Mouse (Mus musculus): ENCODE data around the gene Spaca3. TPM values are rescaled to one million over a fixed set of nuclear protein-coding genes. Genes with fewer than 3 reads are reported as not detected.
A peak's percentile ranks its signal among the peaks of the same experiment; 100 is the strongest.

Gene Spaca3
- not detected in 2 replicates for polyA plus RNA-seq (2015; fragmentation: Nextera tagmentation; extraction: Ambion mirVana)

GRCm38 (mm10) chr11:80858065-80858464 is at the start of gene Spaca3:
Gene Spaca3 (plus strand): TSS chr11:80858365.
- H3K4me3 ChIP-seq (ENCODE audit: low read length) = no peak within 1 kb of the TSS
- no peaks in the 10 kb centered on the region for H3K4me1 ChIP-seq (ENCODE audit: control insufficient read depth, insufficient read depth, low read depth, low read length)
- WGBS = 67% methylated on average over 10 of the region's 10 CpGs
- no peak within 1 kb of the TSS for H3K9ac ChIP-seq (ENCODE audit: low read depth, low read length)
- no peak within 1 kb of the TSS for H3K4me2 ChIP-seq (ENCODE audit: low read length)
- no peak within 1 kb of the TSS for H3K27ac ChIP-seq (ENCODE audit: low read depth, low read length)
- ATAC-seq = no peak
- no peaks in the 10 kb centered on the region for H3K36me3 ChIP-seq (ENCODE audit: control insufficient read depth, insufficient read depth, low read length)
- no peaks in the 10 kb centered on the region for H3K9me3 ChIP-seq (ENCODE audit: control insufficient read depth, low read length)
- H3K27me3 ChIP-seq (replicated peaks; ENCODE audit: control insufficient read depth, insufficient read depth, low read length) = no peaks in the 10 kb centered on the region

- H3K36me3 ChIP-seq (ENCODE audit: control insufficient read depth, insufficient read depth, low read length) = no peaks in the 10 kb centered on the region
- no peaks in the 10 kb centered on the region for H3K9me3 ChIP-seq (ENCODE audit: control insufficient read depth, low read length)
- H3K4me3 ChIP-seq (ENCODE audit: low read length) = no peak overlapping the region
- H3K9ac ChIP-seq (ENCODE audit: low read depth, low read length) = no peak overlapping the region
- WGBS = 71% methylated on average over 6 of the region's 6 CpGs
- no peaks in the 10 kb centered on the region for H3K27me3 ChIP-seq (replicated peaks; ENCODE audit: control insufficient read depth, insufficient read depth, low read length)
- no peak overlapping the region for H3K4me2 ChIP-seq (ENCODE audit: low read length)
- H3K4me1 ChIP-seq (ENCODE audit: control insufficient read depth, insufficient read depth, low read depth, low read length) = peaks cover 10% of the 10 kb centered on the region
- no peak for ATAC-seq
- H3K27ac ChIP-seq (ENCODE audit: low read depth, low read length) = no peak overlapping the region
These were observed 49.6 kb upstream of the Spaca3 start for GRCm38 (mm10) chr11:80808551-80809070.

GRCm38 (mm10) chr11:80809666-80809992 is 48.5 kb upstream of the Spaca3 start:
- no peaks in the 10 kb centered on the region for H3K27me3 ChIP-seq (replicated peaks; ENCODE audit: control insufficient read depth, insufficient read depth, low read length)
- H3K9me3 ChIP-seq (ENCODE audit: control insufficient read depth, low read length) = no peaks in the 10 kb centered on the region
- ATAC-seq = 0 out of 2 replicates have a peak, but pooled peaks have one; percentile 17
- WGBS = 27% methylated on average over 6 of the region's 6 CpGs
- H3K4me2 ChIP-seq (ENCODE audit: low read length) = peak overlapping the region; percentile 97
- peak overlapping the region; percentile 57; the same call in 1 of the 2 replicates for H3K4me3 ChIP-seq (ENCODE audit: low read length)
- peak overlapping the region; percentile 77 for H3K9ac ChIP-seq (ENCODE audit: low read depth, low read length)
- peaks cover 10% of the 10 kb centered on the region for H3K4me1 ChIP-seq (ENCODE audit: control insufficient read depth, insufficient read depth, low read depth, low read length)
- no peaks in the 10 kb centered on the region for H3K36me3 ChIP-seq (ENCODE audit: control insufficient read depth, insufficient read depth, low read length)
- H3K27ac ChIP-seq (ENCODE audit: low read depth, low read length) = no peak overlapping the region

GRCm38 (mm10) chr11:80809993-80810821 is 48.0 kb upstream of the Spaca3 start, which contains the start of gene Tmem98:
Gene Tmem98 (plus strand): TSS chr11:80810175.
- H3K9me3 ChIP-seq (ENCODE audit: control insufficient read depth, low read length) = no peaks in the 10 kb centered on the region
- no peaks in the 10 kb centered on the region for H3K27me3 ChIP-seq (replicated peaks; ENCODE audit: control insufficient read depth, insufficient read depth, low read length)
- no peak within 1 kb of the TSS for H3K27ac ChIP-seq (ENCODE audit: low read depth, low read length)
- WGBS = under 1% methylated on average over 44 of the region's 54 CpGs
- peak within 1 kb of the TSS; percentile 57 for H3K4me3 ChIP-seq (ENCODE audit: low read length)
- peak; percentile 60; the same call in 1 of the 2 replicates for ATAC-seq
- peaks cover 10% of the 10 kb centered on the region for H3K4me1 ChIP-seq (ENCODE audit: control insufficient read depth, insufficient read depth, low read depth, low read length)
- H3K36me3 ChIP-seq (ENCODE audit: control insufficient read depth, insufficient read depth, low read length) = no peaks in the 10 kb centered on the region
- peak within 1 kb of the TSS; percentile 97 for H3K4me2 ChIP-seq (ENCODE audit: low read length)
- H3K9ac ChIP-seq (ENCODE audit: low read depth, low read length) = peak within 1 kb of the TSS; percentile 77

GRCm38 (mm10) chr11:80811156-80811555 is 47.0 kb upstream of the Spaca3 start:
- 0 out of 2 replicates have a peak overlapping the region, but pooled peaks have one; percentile 16 for H3K9ac ChIP-seq (ENCODE audit: low read depth, low read length)
- peak overlapping the region; percentile 97 for H3K4me2 ChIP-seq (ENCODE audit: low read length)
- no peaks in the 10 kb centered on the region for H3K9me3 ChIP-seq (ENCODE audit: control insufficient read depth, low read length)
- no peaks in the 10 kb centered on the region for H3K27me3 ChIP-seq (replicated peaks; ENCODE audit: control insufficient read depth, insufficient read depth, low read length)
- H3K27ac ChIP-seq (ENCODE audit: low read depth, low read length) = no peak overlapping the region
- peak overlapping the region; percentile 57 for H3K4me3 ChIP-seq (ENCODE audit: low read length)
- peaks cover 10% of the 10 kb centered on the region for H3K4me1 ChIP-seq (ENCODE audit: control insufficient read depth, insufficient read depth, low read depth, low read length)
- ATAC-seq = no peak
- H3K36me3 ChIP-seq (ENCODE audit: control insufficient read depth, insufficient read depth, low read length) = no peaks in the 10 kb centered on the region
- WGBS = 19% methylated on average over 5 of the region's 5 CpGs

- 85% methylated on average over 7 of the region's 7 CpGs for WGBS
- no peaks in the 10 kb centered on the region for H3K36me3 ChIP-seq (ENCODE audit: control insufficient read depth, insufficient read depth, low read length)
- no peak overlapping the region for H3K9ac ChIP-seq (ENCODE audit: low read depth, low read length)
- H3K27ac ChIP-seq (ENCODE audit: low read depth, low read length) = no peak overlapping the region
- no peak overlapping the region for H3K4me3 ChIP-seq (ENCODE audit: low read length)
- H3K4me2 ChIP-seq (ENCODE audit: low read length) = no peak overlapping the region
- H3K9me3 ChIP-seq (ENCODE audit: control insufficient read depth, low read length) = no peaks in the 10 kb centered on the region
- peaks cover 10% of the 10 kb centered on the region for H3K4me1 ChIP-seq (ENCODE audit: control insufficient read depth, insufficient read depth, low read depth, low read length)
- no peaks in the 10 kb centered on the region for H3K27me3 ChIP-seq (replicated peaks; ENCODE audit: control insufficient read depth, insufficient read depth, low read length)
- ATAC-seq = no peak
These were observed 42.8 kb upstream of the Spaca3 start for GRCm38 (mm10) chr11:80815354-80815753.

GRCm38 (mm10) chr11:80818060-80818697 is 40.0 kb upstream of the Spaca3 start:
- Histone ChIP-seq H3K4me3 (ENCODE audit: low read length) (no peak overlapping the region), H3K36me3 (ENCODE audit: control insufficient read depth, insufficient read depth, low read length) (no peaks in the 10 kb centered on the region), H3K27me3 (replicated peaks; ENCODE audit: control insufficient read depth, insufficient read depth, low read length) (no peaks in the 10 kb centered on the region), H3K9me3 (ENCODE audit: control insufficient read depth, low read length) (no peaks in the 10 kb centered on the region), H3K4me1 (ENCODE audit: control insufficient read depth, insufficient read depth, low read depth, low read length) (peaks cover 6% of the 10 kb centered on the region; the same call in 1 of the 2 replicates), H3K4me2 (ENCODE audit: low read length) (no peak overlapping the region), H3K9ac (ENCODE audit: low read depth, low read length) (no peak overlapping the region), H3K27ac (ENCODE audit: low read depth, low read length) (no peak overlapping the region)
- 0 out of 2 replicates have a peak, but pooled peaks have one; percentile 42 for ATAC-seq
- 47% methylated on average over 11 of the region's 11 CpGs for WGBS

- no peak overlapping the region for H3K4me2 ChIP-seq (ENCODE audit: low read length)
- no peaks in the 10 kb centered on the region for H3K9me3 ChIP-seq (ENCODE audit: control insufficient read depth, low read length)
- no peaks in the 10 kb centered on the region for H3K36me3 ChIP-seq (ENCODE audit: control insufficient read depth, insufficient read depth, low read length)
- H3K27ac ChIP-seq (ENCODE audit: low read depth, low read length) = no peak overlapping the region
- H3K4me1 ChIP-seq (ENCODE audit: control insufficient read depth, insufficient read depth, low read depth, low read length) = peaks cover 6% of the 10 kb centered on the region; the same call in 1 of the 2 replicates
- H3K27me3 ChIP-seq (replicated peaks; ENCODE audit: control insufficient read depth, insufficient read depth, low read length) = no peaks in the 10 kb centered on the region
- no peak overlapping the region for H3K4me3 ChIP-seq (ENCODE audit: low read length)
- H3K9ac ChIP-seq (ENCODE audit: low read depth, low read length) = no peak overlapping the region
- no peak for ATAC-seq
- WGBS = 96% methylated on average over 3 of the region's 3 CpGs
These were observed 38.1 kb upstream of the Spaca3 start for GRCm38 (mm10) chr11:80820085-80820484.

- no peak overlapping the region for H3K27ac ChIP-seq (ENCODE audit: low read depth, low read length)
- H3K4me2 ChIP-seq (ENCODE audit: low read length) = no peak overlapping the region
These were observed 36.9 kb upstream of the Spaca3 start for GRCm38 (mm10) chr11:80821296-80821695.

More at GRCm38 (mm10) chr11:80821296-80821695, 36.9 kb upstream of the Spaca3 start:
- H3K27me3 ChIP-seq (replicated peaks; ENCODE audit: control insufficient read depth, insufficient read depth, low read length) = no peaks in the 10 kb centered on the region
- peaks cover 6% of the 10 kb centered on the region; the same call in 1 of the 2 replicates for H3K4me1 ChIP-seq (ENCODE audit: control insufficient read depth, insufficient read depth, low read depth, low read length)
- WGBS = 57% methylated on average over 14 of the region's 14 CpGs
- H3K9ac ChIP-seq (ENCODE audit: low read depth, low read length) = no peak overlapping the region
- no peak overlapping the region for H3K4me3 ChIP-seq (ENCODE audit: low read length)
- peak; percentile 83 for ATAC-seq
- H3K9me3 ChIP-seq (ENCODE audit: control insufficient read depth, low read length) = no peaks in the 10 kb centered on the region
- H3K36me3 ChIP-seq (ENCODE audit: control insufficient read depth, insufficient read depth, low read length) = no peaks in the 10 kb centered on the region

All from hindbrain, embryonic 16.5 days (tissue).